Mouse (Mus musculus) MEL (cell line): Measurements from ENCODE around the gene Sept6.

Source experiments
- HCFC1 ChIP-seq: IDR thresholded peaks from 2 replicates; pipeline ENCODE4 v1.6.1; 2012; ENCODE audit warnings: low read depth, mild to moderate bottlenecking, inconsistent platforms, low read length, improper control_type of control experiment, moderate library complexity
- MEF2A ChIP-seq: IDR thresholded peaks from 2 replicates; pipeline ENCODE4 v1.6.1; 2014; ENCODE audit warnings: low read depth, mild to moderate bottlenecking, inconsistent platforms, low read length, improper control_type of control experiment; ENCODE audit not compliant: poor library complexity, insufficient replicate concordance, severe bottlenecking; ENCODE audit errors: extremely low read depth
- POLR2A ChIP-seq, 2 experiments: IDR thresholded peaks; 2 replicates each; pipeline ENCODE4 v1.6.1; 2011 to 2012; ENCODE audit warnings: low read length in 2 of 2, mild to moderate bottlenecking in 2 of 2, control low read depth in 1 of 2, improper control_type of control experiment in 1 of 2, low read depth in 1 of 2, moderate library complexity in 1 of 2; ENCODE audit not compliant: control insufficient read depth in 1 of 2, insufficient read depth in 1 of 2, poor library complexity in 1 of 2
- POLR2AphosphoS2 ChIP-seq: IDR thresholded peaks from 2 replicates; pipeline ENCODE4 v1.6.1; 2011; ENCODE audit warnings: low read length, improper control_type of control experiment
- ZNF384 ChIP-seq: IDR thresholded peaks from 2 replicates; pipeline ENCODE4 v1.6.1; 2012; ENCODE audit warnings: low read depth, mild to moderate bottlenecking, inconsistent platforms, low read length, improper control_type of control experiment

DNA sequence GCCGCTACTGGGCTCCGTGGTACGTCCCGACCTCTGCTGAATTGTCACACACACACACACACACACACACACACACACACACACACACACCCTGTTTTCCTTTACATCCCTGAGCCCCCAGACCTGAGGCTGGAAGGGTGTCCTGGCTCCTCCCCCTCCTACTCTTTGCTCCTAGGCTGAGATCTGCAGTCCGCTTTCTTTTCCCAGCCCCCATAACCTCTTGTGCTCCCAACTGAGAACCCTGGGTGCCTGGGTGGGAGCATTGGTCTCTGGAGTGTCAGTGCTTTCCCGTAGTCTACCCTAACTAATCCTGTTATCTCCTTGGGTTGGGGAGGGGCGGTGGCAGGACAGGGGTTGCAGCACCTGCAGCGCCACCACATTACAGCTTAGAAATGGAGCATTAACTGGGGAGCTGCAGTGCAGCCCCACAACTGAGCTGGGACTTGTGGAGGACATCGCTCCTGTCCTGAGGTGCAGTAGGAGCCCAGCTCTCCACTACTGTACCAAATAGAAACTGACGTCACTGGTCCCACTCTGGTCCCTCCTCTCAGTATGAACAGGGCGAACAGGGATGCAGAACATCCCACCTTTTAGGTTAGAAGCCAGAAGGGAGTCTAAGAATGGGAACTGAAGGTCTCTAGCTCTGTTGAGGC, 1.7 kb downstream of the Sept6 start:
- TF ChIP-seq HCFC1 (no peak), POLR2A (IDR thresholded peaks at IDR 0.05; ENCODE audit: control insufficient read depth in 1 of 2, insufficient read depth in 1 of 2, low read depth in 1 of 2, low read length in 2 of 2, poor library complexity in 1 of 2) (no peak), MEF2A (no peak), POLR2AphosphoS2 (no peak), ZNF384 (no peak)
